Mouse (Mus musculus): Measurements from ENCODE around the gene Pex5. TPM values are rescaled to one million over a fixed set of nuclear protein-coding genes. Genes with fewer than 3 reads are reported as not detected.

Pex5 gene
- polyA plus RNA-seq (2015; fragmentation: Nextera tagmentation; extraction: Ambion mirVana): 67.2 and 69.6 TPM in 2 replicates

- H3K4me3 ChIP-seq: peak within 1 kb of the TSS; percentile 63
- peak within 1 kb of the TSS; percentile 46 for H3K27ac ChIP-seq
- no peaks in the 10 kb centered on the region for H3K9me3 ChIP-seq (replicated peaks)
- H3K4me1 ChIP-seq: peaks cover 15% of the 10 kb centered on the region
- ATAC-seq: peak; percentile 97
- H3K9ac ChIP-seq: peak within 1 kb of the TSS; percentile 80
- H3K36me3 ChIP-seq (ENCODE audit: poor library complexity, severe bottlenecking): peaks cover 27% of the 10 kb centered on the region
- H3K4me2 ChIP-seq: peak within 1 kb of the TSS; percentile 66
- H3K27me3 ChIP-seq: no peaks in the 10 kb centered on the region
- under 1% methylated on average over 20 of the region's 36 CpGs for WGBS
These were observed at the start of gene Pex5 for GRCm38 (mm10) chr6:124414927-124415325. Pex5 (minus strand) TSS chr6:124415067.

- Histone ChIP-seq H3K27me3 (no peaks in the 10 kb centered on the region), H3K27ac (peak overlapping the region; percentile 69), H3K4me1 (peaks cover 17% of the 10 kb centered on the region), H3K36me3 (ENCODE audit: poor library complexity, severe bottlenecking) (peaks cover 14% of the 10 kb centered on the region), H3K9ac (peak overlapping the region; percentile 74), H3K4me2 (peak overlapping the region; percentile 82), H3K9me3 (replicated peaks) (no peaks in the 10 kb centered on the region), H3K4me3 (peak overlapping the region; percentile 55)
- ATAC-seq: peak; percentile 25; the same call in 1 of the 2 replicates
- WGBS: 25% methylated on average over 8 of the region's 8 CpGs
These were observed 49.0 kb upstream of the Pex5 start for GRCm38 (mm10) chr6:124463881-124464291.

GRCm38 (mm10) chr6:124459388-124459787 lies 44.5 kb upstream of the Pex5 start:
- H3K36me3 ChIP-seq (ENCODE audit: poor library complexity, severe bottlenecking): peaks cover 27% of the 10 kb centered on the region
- no peak overlapping the region for H3K4me2 ChIP-seq
- 84% methylated on average over 4 of the region's 4 CpGs for WGBS

GRCm38 (mm10) chr6:124458505-124458904 lies 43.6 kb upstream of the Pex5 start:
- Histone ChIP-seq H3K4me3 (no peak overlapping the region), H3K4me1 (no peaks in the 10 kb centered on the region), H3K27me3 (no peaks in the 10 kb centered on the region), H3K27ac (no peak overlapping the region), H3K4me2 (no peak overlapping the region), H3K9ac (no peak overlapping the region), H3K36me3 (ENCODE audit: poor library complexity, severe bottlenecking) (peaks cover 27% of the 10 kb centered on the region), H3K9me3 (replicated peaks) (no peaks in the 10 kb centered on the region)
- ATAC-seq: no peak
- 86% methylated on average over 11 of the region's 11 CpGs for WGBS

More at GRCm38 (mm10) chr6:124459388-124459787, 44.5 kb upstream of the Pex5 start:
- Histone ChIP-seq H3K27ac (no peak overlapping the region), H3K4me3 (no peak overlapping the region), H3K9ac (no peak overlapping the region), H3K9me3 (replicated peaks) (no peaks in the 10 kb centered on the region), H3K4me1 (peaks cover 8% of the 10 kb centered on the region; the same call in 1 of the 2 replicates), H3K27me3 (no peaks in the 10 kb centered on the region)
- no peak for ATAC-seq

- Histone ChIP-seq H3K27ac (no peak overlapping the region), H3K4me3 (no peak overlapping the region), H3K9me3 (replicated peaks) (no peaks in the 10 kb centered on the region), H3K9ac (no peak overlapping the region), H3K36me3 (ENCODE audit: poor library complexity, severe bottlenecking) (peaks cover 30% of the 10 kb centered on the region), H3K27me3 (no peaks in the 10 kb centered on the region), H3K4me2 (no peak overlapping the region), H3K4me1 (no peaks in the 10 kb centered on the region)
- WGBS: 96% methylated on average over 5 of the region's 5 CpGs
- no peak for ATAC-seq
These were observed 43.0 kb upstream of the Pex5 start for GRCm38 (mm10) chr6:124457827-124458226.

GRCm38 (mm10) chr6:124456243-124456642 lies 41.4 kb upstream of the Pex5 start:
- 98% methylated on average over 5 of the region's 5 CpGs for WGBS
- Histone ChIP-seq H3K27me3 (no peaks in the 10 kb centered on the region), H3K27ac (no peak overlapping the region), H3K4me3 (no peak overlapping the region), H3K9me3 (replicated peaks) (no peaks in the 10 kb centered on the region), H3K9ac (no peak overlapping the region), H3K4me1 (no peaks in the 10 kb centered on the region), H3K36me3 (ENCODE audit: poor library complexity, severe bottlenecking) (peaks cover 25% of the 10 kb centered on the region), H3K4me2 (no peak overlapping the region)
- ATAC-seq: no peak

- ATAC-seq: no peak
- Histone ChIP-seq H3K9ac (no peak overlapping the region), H3K36me3 (ENCODE audit: poor library complexity, severe bottlenecking) (peaks cover 25% of the 10 kb centered on the region; the same call in 1 of the 2 replicates), H3K4me3 (no peak overlapping the region), H3K27ac (no peak overlapping the region), H3K4me1 (no peaks in the 10 kb centered on the region), H3K27me3 (no peaks in the 10 kb centered on the region), H3K4me2 (no peak overlapping the region), H3K9me3 (replicated peaks) (no peaks in the 10 kb centered on the region)
- WGBS: 48% methylated on average over 4 of the region's 4 CpGs
These were observed 38.9 kb upstream of the Pex5 start for GRCm38 (mm10) chr6:124453756-124454155.

GRCm38 (mm10) chr6:124451995-124452394 lies 37.1 kb upstream of the Pex5 start:
- Histone ChIP-seq H3K27me3 (no peaks in the 10 kb centered on the region), H3K36me3 (ENCODE audit: poor library complexity, severe bottlenecking) (peaks cover 13% of the 10 kb centered on the region; the same call in 1 of the 2 replicates), H3K4me3 (no peak overlapping the region), H3K4me1 (no peaks in the 10 kb centered on the region), H3K4me2 (no peak overlapping the region), H3K9me3 (replicated peaks) (no peaks in the 10 kb centered on the region), H3K9ac (no peak overlapping the region), H3K27ac (no peak overlapping the region)
- WGBS: 79% methylated on average over 3 of the region's 3 CpGs
- ATAC-seq: no peak

GRCm38 (mm10) chr6:124449668-124450383 lies 35.0 kb upstream of the Pex5 start:
- H3K9ac ChIP-seq: no peak overlapping the region
- peaks cover 13% of the 10 kb centered on the region; the same call in 1 of the 2 replicates for H3K36me3 ChIP-seq (ENCODE audit: poor library complexity, severe bottlenecking)
- no peak for ATAC-seq
- no peak overlapping the region for H3K4me3 ChIP-seq
- H3K27ac ChIP-seq: no peak overlapping the region
- no peaks in the 10 kb centered on the region for H3K4me1 ChIP-seq
- no peak overlapping the region for H3K4me2 ChIP-seq
- H3K9me3 ChIP-seq (replicated peaks): no peaks in the 10 kb centered on the region
- no peaks in the 10 kb centered on the region for H3K27me3 ChIP-seq
- 87% methylated on average over 18 of the region's 18 CpGs for WGBS

- no peaks in the 10 kb centered on the region for H3K9me3 ChIP-seq (replicated peaks)
- ATAC-seq: no peak
- H3K27me3 ChIP-seq: no peaks in the 10 kb centered on the region
- peaks cover 15% of the 10 kb centered on the region; the same call in 1 of the 2 replicates for H3K36me3 ChIP-seq (ENCODE audit: poor library complexity, severe bottlenecking)
- no peak overlapping the region for H3K27ac ChIP-seq
- no peaks in the 10 kb centered on the region for H3K4me1 ChIP-seq
- H3K9ac ChIP-seq: no peak overlapping the region
- WGBS: 96% methylated on average over 16 of the region's 16 CpGs
- H3K4me3 ChIP-seq: no peak overlapping the region
- no peak overlapping the region for H3K4me2 ChIP-seq
These were observed 34.2 kb upstream of the Pex5 start for GRCm38 (mm10) chr6:124448959-124449667.

GRCm38 (mm10) chr6:124448186-124448852 lies 33.5 kb upstream of the Pex5 start:
- Histone ChIP-seq H3K9ac (no peak overlapping the region), H3K4me3 (no peak overlapping the region), H3K9me3 (replicated peaks) (no peaks in the 10 kb centered on the region), H3K27me3 (no peaks in the 10 kb centered on the region), H3K36me3 (ENCODE audit: poor library complexity, severe bottlenecking) (peaks cover 17% of the 10 kb centered on the region; the same call in 1 of the 2 replicates), H3K4me1 (no peaks in the 10 kb centered on the region), H3K4me2 (no peak overlapping the region), H3K27ac (no peak overlapping the region)
- 75% methylated on average over 10 of the region's 10 CpGs for WGBS
- no peak for ATAC-seq

- Histone ChIP-seq H3K4me1 (no peaks in the 10 kb centered on the region), H3K36me3 (ENCODE audit: poor library complexity, severe bottlenecking) (peaks cover 14% of the 10 kb centered on the region; the same call in 1 of the 2 replicates), H3K27me3 (no peaks in the 10 kb centered on the region), H3K4me3 (no peak overlapping the region), H3K9me3 (replicated peaks) (no peaks in the 10 kb centered on the region), H3K27ac (no peak overlapping the region), H3K4me2 (no peak overlapping the region), H3K9ac (no peak overlapping the region)
- no peak for ATAC-seq
- whole genome bisulfite sequencing: 86% methylated on average over 2 of the region's 2 CpGs
These were observed 32.5 kb upstream of the Pex5 start for GRCm38 (mm10) chr6:124447356-124447755.
